Mouse (Mus musculus) lung, adult 2 months (tissue): ENCODE measurements around the gene Opn4.

Source experiments
- CTCF ChIP-seq: fragments of 200-500 bp; IDR thresholded peaks from 2 replicates; pipeline ENCODE4 v1.5.1; 2011; ENCODE audit warnings: mild to moderate bottlenecking, low read length, control low read depth; ENCODE audit not compliant: insufficient read depth
- POLR2A ChIP-seq: fragments of 200-500 bp; IDR thresholded peaks from 2 replicates; pipeline ENCODE4 v1.6.1; 2011; ENCODE audit warnings: low read depth, mild to moderate bottlenecking, control low read depth, low read length, borderline replicate concordance; ENCODE audit errors: extremely low read depth

DNA sequence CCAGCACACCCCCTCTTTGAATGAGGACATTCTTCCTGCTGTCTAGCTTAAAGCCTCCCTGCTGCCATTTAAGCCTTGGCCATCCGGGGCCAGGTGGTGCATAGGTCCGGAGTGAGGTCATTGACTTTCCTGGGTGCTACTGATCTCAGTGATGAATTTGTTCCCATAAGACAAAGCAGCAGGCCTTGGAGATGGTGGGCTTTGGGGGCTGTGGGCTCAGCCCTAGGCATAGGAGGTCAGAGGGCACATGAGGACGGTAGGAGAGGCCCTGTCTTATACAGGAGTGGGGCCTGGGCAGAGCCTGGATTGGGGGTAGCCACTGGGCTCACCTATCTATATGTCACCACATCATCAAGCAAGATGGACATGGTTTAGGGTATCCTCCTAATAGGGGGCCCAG lies 13.1 kb downstream of the Opn4 start:
- TF ChIP-seq CTCF: no peak
- TF ChIP-seq POLR2A: no peak
